Mouse (Mus musculus): Measurements from ENCODE around the gene Slc12a8. TPM values are rescaled to one million over a fixed set of nuclear protein-coding genes. Genes with fewer than 3 reads are reported as not detected.

Slc12a8 gene
- polyA plus RNA-seq, 1 experiment: 5.9 TPM

- Histone ChIP-seq H3K27ac (ENCODE audit: insufficient read depth, low read length) (no peak overlapping the region), H3K4me1 (ENCODE audit: control insufficient read depth, insufficient read depth, low read length) (peaks cover 2% of the 10 kb centered on the region), H3K36me3 (ENCODE audit: control insufficient read depth, insufficient read depth, low read length, poor library complexity, severe bottlenecking) (no peaks in the 10 kb centered on the region), H3K9ac (ENCODE audit: low read depth, poor library complexity, severe bottlenecking) (no peak overlapping the region), H3K9me3 (replicated peaks; ENCODE audit: control insufficient read depth, insufficient read depth, low read length, poor library complexity, severe bottlenecking) (0 out of 2 replicates have a peak, but pooled peaks cover 2% of the 10 kb centered on the region), H3K27me3 (ENCODE audit: control insufficient read depth, insufficient read depth, low read length, poor library complexity, severe bottlenecking) (no peaks in the 10 kb centered on the region), H3K4me3 (ENCODE audit: low read depth, low read length) (no peak overlapping the region)
- TF ChIP-seq POLR2A (IDR thresholded peaks at IDR 0.05; ENCODE audit: insufficient read depth, low read length) (no peak), CTCF (IDR thresholded peaks at IDR 0.05; ENCODE audit: low read depth, low read length) (no peak), EP300 (IDR thresholded peaks at IDR 0.05; ENCODE audit: insufficient read depth, low read depth, low read length) (no peak)
Measured at GRCm38 (mm10) chr16:33672188-33672587, 155.1 kb downstream of the Slc12a8 start.

- H3K27me3 ChIP-seq (ENCODE audit: control insufficient read depth, insufficient read depth, low read length, poor library complexity, severe bottlenecking): no peaks in the 10 kb centered on the region
- H3K4me3 ChIP-seq (ENCODE audit: low read depth, low read length): no peak overlapping the region
- H3K9me3 ChIP-seq (replicated peaks; ENCODE audit: control insufficient read depth, insufficient read depth, low read length, poor library complexity, severe bottlenecking): 0 out of 2 replicates have a peak, but pooled peaks cover 2% of the 10 kb centered on the region
- H3K27ac ChIP-seq (ENCODE audit: insufficient read depth, low read length): no peak overlapping the region
- no peaks in the 10 kb centered on the region for H3K36me3 ChIP-seq (ENCODE audit: control insufficient read depth, insufficient read depth, low read length, poor library complexity, severe bottlenecking)
- TF ChIP-seq CTCF (IDR thresholded peaks at IDR 0.05; ENCODE audit: low read depth, low read length) (no peak), POLR2A (IDR thresholded peaks at IDR 0.05; ENCODE audit: insufficient read depth, low read length) (no peak), EP300 (IDR thresholded peaks at IDR 0.05; ENCODE audit: insufficient read depth, low read depth, low read length) (no peak)
- no peak overlapping the region for H3K9ac ChIP-seq (ENCODE audit: low read depth, poor library complexity, severe bottlenecking)
- H3K4me1 ChIP-seq (ENCODE audit: control insufficient read depth, insufficient read depth, low read length): peaks cover 2% of the 10 kb centered on the region
Measured at GRCm38 (mm10) chr16:33672643-33673042, 155.5 kb downstream of the Slc12a8 start.

GRCm38 (mm10) chr16:33673530-33674109 lies 156.5 kb downstream of the Slc12a8 start:
- H3K27me3 ChIP-seq (ENCODE audit: control insufficient read depth, insufficient read depth, low read length, poor library complexity, severe bottlenecking): no peaks in the 10 kb centered on the region
- no peak overlapping the region for H3K27ac ChIP-seq (ENCODE audit: insufficient read depth, low read length)
- TF ChIP-seq POLR2A (IDR thresholded peaks at IDR 0.05; ENCODE audit: insufficient read depth, low read length) (no peak), EP300 (IDR thresholded peaks at IDR 0.05; ENCODE audit: insufficient read depth, low read depth, low read length) (peak; percentile 48; the same call in 1 of the 2 replicates)
- no peak overlapping the region for H3K4me3 ChIP-seq (ENCODE audit: low read depth, low read length)
- no peaks in the 10 kb centered on the region for H3K36me3 ChIP-seq (ENCODE audit: control insufficient read depth, insufficient read depth, low read length, poor library complexity, severe bottlenecking)
- no peaks in the 10 kb centered on the region for H3K9me3 ChIP-seq (replicated peaks; ENCODE audit: control insufficient read depth, insufficient read depth, low read length, poor library complexity, severe bottlenecking)
- H3K4me1 ChIP-seq (ENCODE audit: control insufficient read depth, insufficient read depth, low read length): peaks cover 2% of the 10 kb centered on the region
- no peak overlapping the region for H3K9ac ChIP-seq (ENCODE audit: low read depth, poor library complexity, severe bottlenecking)

- TF ChIP-seq POLR2A (IDR thresholded peaks at IDR 0.05; ENCODE audit: insufficient read depth, low read length): no peak
- no peak for TF ChIP-seq CTCF (IDR thresholded peaks at IDR 0.05; ENCODE audit: low read depth, low read length)
- TF ChIP-seq EP300 (IDR thresholded peaks at IDR 0.05; ENCODE audit: insufficient read depth, low read depth, low read length): no peak
- peaks cover 2% of the 10 kb centered on the region for H3K4me1 ChIP-seq (ENCODE audit: control insufficient read depth, insufficient read depth, low read length)
- no peak overlapping the region for H3K9ac ChIP-seq (ENCODE audit: low read depth, poor library complexity, severe bottlenecking)
- H3K36me3 ChIP-seq (ENCODE audit: control insufficient read depth, insufficient read depth, low read length, poor library complexity, severe bottlenecking): no peaks in the 10 kb centered on the region
- H3K9me3 ChIP-seq (replicated peaks; ENCODE audit: control insufficient read depth, insufficient read depth, low read length, poor library complexity, severe bottlenecking): no peaks in the 10 kb centered on the region
- H3K4me3 ChIP-seq (ENCODE audit: low read depth, low read length): no peak overlapping the region
- H3K27me3 ChIP-seq (ENCODE audit: control insufficient read depth, insufficient read depth, low read length, poor library complexity, severe bottlenecking): no peaks in the 10 kb centered on the region
- no peak overlapping the region for H3K27ac ChIP-seq (ENCODE audit: insufficient read depth, low read length)
Measured at GRCm38 (mm10) chr16:33675151-33675847, 158.2 kb downstream of the Slc12a8 start.

GRCm38 (mm10) chr16:33675848-33676184 lies 158.7 kb downstream of the Slc12a8 start:
- Histone ChIP-seq H3K27me3 (ENCODE audit: control insufficient read depth, insufficient read depth, low read length, poor library complexity, severe bottlenecking) (no peaks in the 10 kb centered on the region), H3K36me3 (ENCODE audit: control insufficient read depth, insufficient read depth, low read length, poor library complexity, severe bottlenecking) (no peaks in the 10 kb centered on the region)

More at GRCm38 (mm10) chr16:33675848-33676184, 158.7 kb downstream of the Slc12a8 start:
- Histone ChIP-seq H3K9me3 (replicated peaks; ENCODE audit: control insufficient read depth, insufficient read depth, low read length, poor library complexity, severe bottlenecking) (no peaks in the 10 kb centered on the region), H3K4me1 (ENCODE audit: control insufficient read depth, insufficient read depth, low read length) (peaks cover 5% of the 10 kb centered on the region), H3K4me3 (ENCODE audit: low read depth, low read length) (no peak overlapping the region), H3K27ac (ENCODE audit: insufficient read depth, low read length) (no peak overlapping the region), H3K9ac (ENCODE audit: low read depth, poor library complexity, severe bottlenecking) (no peak overlapping the region)
- TF ChIP-seq EP300 (IDR thresholded peaks at IDR 0.05; ENCODE audit: insufficient read depth, low read depth, low read length) (no peak), CTCF (IDR thresholded peaks at IDR 0.05; ENCODE audit: low read depth, low read length) (no peak), POLR2A (IDR thresholded peaks at IDR 0.05; ENCODE audit: insufficient read depth, low read length) (no peak)

Data from ES-Bruce4 (cell line).